Mouse (Mus musculus): ENCODE data around the gene Adm2.

The Adm2 gene

DNA sequence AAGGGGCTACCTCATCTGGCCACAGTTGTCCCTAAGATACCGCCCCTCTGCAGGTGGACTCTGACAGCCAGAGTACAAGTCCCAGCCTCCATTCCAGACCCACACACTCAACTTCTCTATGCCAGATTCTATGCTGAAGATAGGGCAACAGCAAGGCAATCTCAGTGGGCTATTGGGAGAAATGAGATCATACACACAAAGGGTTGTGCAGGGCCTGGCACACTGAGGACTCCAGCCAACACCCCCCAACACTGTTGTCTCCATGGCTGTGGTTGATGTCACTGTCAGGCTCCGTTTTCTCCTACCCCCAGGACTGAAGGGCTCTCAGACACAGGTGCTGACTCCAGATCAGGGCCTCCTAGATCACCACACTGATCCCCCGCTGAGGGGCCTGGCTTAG is 8.4 kb upstream of the Adm2 start:
- DNase-seq, result no peak

GRCm38 (mm10) chr15:89314511-89315189 is 7.9 kb upstream of the Adm2 start:
- DNase-seq, result peak; percentile 37

- peak; percentile 99 for DNase-seq
Observed at GRCm38 (mm10) chr15:89315190-89315731, 7.3 kb upstream of the Adm2 start, which contains the start of gene Sbf1. Gene Sbf1, minus strand, starts transcription at chr15:89315311.

GRCm38 (mm10) chr15:89316146-89316545 is 6.4 kb upstream of the Adm2 start:
- DNase-seq, result peak; percentile 24

DNA sequence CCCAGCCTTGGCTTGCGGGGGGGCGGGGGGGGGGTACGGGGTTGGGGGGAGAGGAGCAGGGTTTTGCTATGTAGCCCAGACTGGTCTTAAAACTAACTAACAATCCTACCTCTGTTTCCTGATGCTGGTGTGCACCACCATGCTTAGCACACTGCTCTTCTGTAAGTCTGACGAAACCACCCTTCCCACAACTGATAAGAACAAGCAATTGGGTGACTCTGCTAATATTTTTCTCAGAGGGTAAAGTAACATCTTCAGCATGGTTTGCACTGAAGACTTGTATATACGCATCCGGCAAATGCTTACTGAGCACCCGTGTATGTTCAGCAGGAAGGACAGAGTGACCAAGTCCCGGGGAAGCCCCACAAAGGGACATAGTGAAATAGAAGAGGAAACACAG is 1.3 kb upstream of the Adm2 start:
- DNase-seq, result no peak

GRCm38 (mm10) chr15:89323656-89324055 is 1.1 kb downstream of the Adm2 start:
- no peak for DNase-seq

DNA sequence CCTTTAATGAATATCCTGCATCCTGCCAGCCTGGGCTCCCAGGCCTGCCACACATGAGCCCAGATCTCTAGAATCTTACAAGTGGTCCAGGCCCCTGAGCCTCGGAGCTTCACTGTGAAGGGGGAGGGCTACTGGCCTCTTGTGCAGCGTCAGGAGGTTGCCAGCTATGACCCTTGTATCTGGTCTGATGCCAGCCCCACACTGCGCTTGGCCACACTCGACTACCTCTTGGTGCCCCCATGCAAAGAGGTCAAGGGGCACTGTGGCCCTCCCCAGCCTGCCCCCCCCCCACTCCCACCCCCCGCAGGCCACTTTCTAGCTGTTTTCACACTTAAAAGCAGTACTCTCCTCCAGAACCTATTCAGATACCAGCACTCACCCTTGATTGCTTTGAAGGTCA is 3.9 kb downstream of the Adm2 start:
- DNase-seq, result peak; percentile 89

- DNase-seq, result peak; percentile 97
Observed at GRCm38 (mm10) chr15:89334271-89334670, 11.8 kb downstream of the Adm2 start, which contains the start of gene Miox. Gene Miox, plus strand, starts transcription at chr15:89334398.

DNA sequence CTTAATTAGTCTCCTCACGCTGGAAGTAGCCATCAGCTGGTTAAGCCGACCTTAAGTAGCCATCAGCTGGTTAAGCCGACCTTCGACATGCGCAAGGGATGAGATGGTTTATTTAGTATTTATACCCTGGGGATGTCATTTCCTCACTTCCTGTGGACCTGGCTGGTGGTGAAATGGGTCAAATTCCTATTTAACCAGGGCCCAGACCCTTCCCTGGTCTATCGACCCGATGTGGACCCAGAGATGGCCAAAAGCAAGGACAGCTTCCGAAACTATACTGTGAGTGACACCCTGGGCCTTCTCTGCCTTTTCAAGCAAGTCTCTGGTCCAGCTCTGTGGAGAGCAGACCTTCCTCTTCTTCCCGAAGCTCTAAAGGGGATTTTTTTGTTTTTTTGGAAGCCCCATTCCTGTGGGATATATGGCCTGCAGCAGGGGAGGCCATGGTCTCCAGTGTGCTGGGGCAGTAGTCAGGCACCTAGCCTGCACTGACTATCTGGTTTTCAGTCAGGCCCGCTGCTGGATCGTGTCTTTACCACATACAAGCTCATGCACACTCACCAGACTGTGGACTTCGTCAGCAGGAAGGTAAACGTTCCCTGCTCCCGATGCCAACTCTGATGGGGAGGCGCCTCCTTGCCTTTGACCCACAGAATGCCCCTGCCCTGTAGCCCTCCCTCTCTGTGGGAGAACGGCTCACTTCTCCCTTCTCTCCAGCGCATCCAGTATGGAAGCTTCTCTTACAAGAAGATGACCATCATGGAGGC is 12.4 kb downstream of the Adm2 start:
- peak; percentile 57 for DNase-seq

DNA sequence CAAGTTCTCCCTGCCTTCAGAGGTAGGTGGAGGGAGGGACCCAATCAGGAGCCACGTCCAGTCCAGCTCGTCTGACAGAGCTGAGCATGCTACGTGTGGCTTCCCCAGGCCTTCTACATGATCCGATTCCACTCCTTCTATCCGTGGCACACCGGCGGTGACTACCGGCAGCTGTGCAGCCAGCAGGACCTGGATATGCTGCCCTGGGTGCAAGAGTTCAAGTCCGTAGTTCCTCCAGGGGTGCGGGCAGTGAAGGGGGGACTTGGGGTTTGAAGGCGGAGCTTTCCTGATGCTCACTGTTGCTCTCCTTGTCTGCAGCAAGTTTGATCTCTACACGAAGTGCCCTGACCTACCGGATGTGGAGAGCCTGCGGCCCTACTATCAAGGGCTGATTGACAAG is 13.9 kb downstream of the Adm2 start:
- no peak for DNase-seq

DNA sequence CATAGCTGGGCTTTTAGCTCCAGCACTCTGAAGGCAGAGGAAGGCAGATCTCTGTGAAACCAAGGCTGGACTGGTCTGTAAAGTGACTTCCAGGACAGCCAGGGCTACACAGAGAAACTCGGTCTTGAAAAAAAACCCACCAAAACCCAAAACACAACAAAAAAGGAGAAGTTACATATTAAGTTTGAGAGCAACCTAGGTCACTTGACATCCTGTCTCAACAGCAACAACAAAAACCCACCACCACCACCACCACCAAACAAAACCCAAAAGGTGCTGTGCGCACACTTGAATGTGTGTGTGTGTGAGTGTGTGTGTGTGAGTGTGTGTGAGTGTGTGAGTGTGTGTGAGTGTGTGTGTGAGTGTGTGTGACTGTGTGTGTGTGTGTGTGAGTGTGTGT is 17.2 kb downstream of the Adm2 start:
- DNase-seq, result no peak

- no peak for DNase-seq
Observed at GRCm38 (mm10) chr15:89340136-89340535, 17.6 kb downstream of the Adm2 start.

- no peak for DNase-seq
Observed at GRCm38 (mm10) chr15:89341678-89342077, 19.2 kb downstream of the Adm2 start.

GRCm38 (mm10) chr15:89343325-89343724 is 20.8 kb downstream of the Adm2 start:
- DNase-seq, result no peak

DNA sequence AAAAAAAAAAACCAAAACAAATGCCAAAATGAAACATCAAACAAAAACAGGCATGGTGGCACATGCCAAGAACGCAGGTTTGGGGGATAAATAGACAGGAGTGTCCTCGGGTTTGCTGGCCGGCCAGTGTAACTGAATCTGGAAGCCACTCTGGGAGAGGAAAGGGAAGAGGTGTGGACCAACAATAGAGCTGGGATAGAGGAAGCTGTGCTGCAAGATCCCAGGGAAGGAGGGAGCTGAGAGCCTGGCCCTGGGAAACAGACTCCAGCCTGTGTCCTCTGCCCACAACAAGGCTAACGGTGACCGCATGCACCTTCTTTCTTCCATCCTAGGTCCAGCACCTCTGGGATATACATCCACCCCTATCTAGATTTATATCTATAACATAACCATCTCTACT is 27.9 kb downstream of the Adm2 start:
- no peak for DNase-seq

DNA sequence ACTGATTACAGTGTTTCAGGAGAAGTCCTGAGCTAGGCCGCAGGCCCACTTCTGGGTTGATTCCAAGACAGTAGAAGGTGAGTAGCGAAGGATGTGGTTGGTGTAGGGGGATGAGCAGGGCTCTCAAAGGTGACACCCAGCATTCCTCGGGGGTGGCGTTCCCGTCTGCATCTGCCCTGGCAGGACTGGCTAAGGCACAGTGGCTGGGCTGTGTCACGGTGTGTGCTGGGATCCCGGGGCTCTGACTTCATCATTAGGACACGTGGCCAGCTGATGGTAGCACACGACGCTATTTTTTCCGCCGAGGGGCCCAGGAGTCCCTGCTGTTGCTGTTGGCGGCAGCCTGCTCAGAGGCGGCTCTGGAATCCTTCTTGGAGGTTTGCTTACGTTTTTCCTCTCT is 28.8 kb downstream of the Adm2 start:
- no peak for DNase-seq

- DNase-seq, result no peak
Observed at GRCm38 (mm10) chr15:89352054-89352453, 29.5 kb downstream of the Adm2 start.

GRCm38 (mm10) chr15:89352795-89353194 is 30.3 kb downstream of the Adm2 start:
- DNase-seq, result no peak

GRCm38 (mm10) chr15:89353837-89354236 is 31.3 kb downstream of the Adm2 start:
- no peak for DNase-seq

- DNase-seq, result no peak
Observed at GRCm38 (mm10) chr15:89354455-89354854, 31.9 kb downstream of the Adm2 start.

DNA sequence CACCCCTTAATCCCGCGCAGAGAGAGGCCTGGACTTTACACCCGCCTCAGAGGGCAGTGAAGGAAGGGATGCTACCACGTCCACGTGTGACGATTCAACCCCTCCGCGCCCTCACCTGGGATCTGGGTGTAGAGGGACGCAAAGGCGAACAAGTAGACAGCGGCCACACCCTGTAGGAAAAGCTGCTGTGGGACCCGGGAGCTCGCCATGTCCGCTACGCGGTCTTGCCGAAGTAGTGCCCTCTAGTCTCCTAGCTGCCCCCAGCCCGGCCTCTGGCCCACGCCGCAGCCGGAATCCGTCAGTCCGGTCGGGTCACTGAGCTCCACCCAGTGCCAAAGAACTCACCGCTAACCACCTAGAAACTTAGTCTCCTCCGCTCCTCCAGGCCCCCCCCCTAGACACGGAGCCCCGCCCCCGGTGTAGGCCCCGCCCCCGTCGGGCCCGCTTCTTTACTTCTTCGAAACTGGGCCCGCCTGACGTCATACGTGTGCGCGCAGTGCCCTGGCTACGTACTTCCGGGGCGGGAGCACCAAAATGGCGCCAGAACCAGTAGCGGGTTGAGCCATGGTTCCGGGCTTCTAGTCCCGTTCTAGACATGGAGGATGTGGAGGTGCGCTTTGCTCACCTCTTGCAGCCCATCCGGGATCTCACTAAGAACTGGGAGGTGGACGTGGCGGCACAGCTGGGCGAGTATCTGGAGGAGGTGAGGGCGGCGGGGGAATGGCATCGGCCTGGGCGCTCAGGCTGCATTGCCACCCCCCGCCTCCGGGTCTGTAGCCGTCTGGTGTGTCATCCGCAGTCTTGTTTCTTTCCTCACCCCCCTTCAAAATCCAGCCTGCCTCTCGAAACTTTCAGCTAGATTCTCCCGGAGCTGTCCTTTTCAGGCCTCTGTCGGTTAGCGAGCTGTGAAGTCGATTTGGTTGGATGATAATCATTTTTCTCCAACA is 33.0 kb downstream of the Adm2 start, which contains the start of the genes Lmf2 and Ncaph2:
Gene Lmf2 (minus strand): TSS at position 419 of the 947 bp plus-strand sequence.
Gene Ncaph2 (plus strand): TSS at position 479 of the 947 bp plus-strand sequence.
- DNase-seq, result peak; percentile 97

GRCm38 (mm10) chr15:89356372-89356771 is 33.9 kb downstream of the Adm2 start:
- DNase-seq, result peak; percentile 65

GRCm38 (mm10) chr15:89358784-89359183 is 36.3 kb downstream of the Adm2 start:
- no peak for DNase-seq

All from kidney, adult 9 months (tissue).